Mouse (Mus musculus): ENCODE measurements around the gene Zfp960.
"Not testable (repeated sequence)": the region's sequence is repeated elsewhere in the genome, so short reads cannot be mapped to it uniquely, and the experiment has no call there.

Zfp960 gene

DNA sequence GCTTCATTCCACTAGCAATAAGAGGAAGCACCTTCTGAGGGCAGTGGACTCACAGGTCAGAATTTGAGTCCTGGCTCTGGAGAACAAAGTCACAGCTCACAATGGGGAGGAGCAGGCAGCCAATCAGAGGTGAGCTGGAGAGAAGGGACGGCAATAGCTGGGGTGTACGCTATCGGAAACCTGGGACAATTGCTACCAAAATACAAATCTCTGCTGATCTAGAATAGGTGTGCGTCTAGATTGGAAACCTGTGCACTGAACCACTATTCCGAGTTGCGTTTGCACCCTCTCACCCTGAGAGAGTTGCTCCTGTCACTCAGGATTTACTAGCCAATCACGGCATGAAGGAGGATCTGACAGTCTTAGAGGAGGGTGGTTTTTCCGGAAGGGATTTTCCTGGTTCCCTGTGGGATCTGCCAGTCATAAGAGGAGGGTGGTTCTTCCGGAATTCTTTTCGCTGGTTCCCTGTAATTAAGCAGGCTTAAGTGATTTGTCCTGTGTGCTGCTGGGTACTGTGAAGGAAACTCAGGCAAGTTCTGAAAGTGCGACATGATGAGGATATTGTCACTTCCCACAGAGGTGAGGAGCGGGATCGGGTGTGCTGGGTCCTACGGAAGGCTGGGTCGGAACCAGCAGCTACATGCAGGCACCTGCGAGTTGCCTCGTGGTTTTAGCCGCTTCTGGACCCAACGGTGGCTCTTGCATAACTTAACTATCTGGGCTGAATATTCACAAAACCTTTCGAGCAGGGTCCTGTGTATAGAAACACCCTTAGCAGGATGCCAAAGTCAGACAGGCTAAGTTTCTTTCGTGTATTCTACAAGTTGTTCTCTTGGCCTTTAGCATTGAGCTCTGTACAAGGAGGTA is at the start of gene Zfp960:
Zfp960 (plus strand) TSS at position 486 of the 867 bp plus-strand sequence.
- DNase-seq (ENCODE audit: low read depth, low spot score): peak; percentile 74

DNA sequence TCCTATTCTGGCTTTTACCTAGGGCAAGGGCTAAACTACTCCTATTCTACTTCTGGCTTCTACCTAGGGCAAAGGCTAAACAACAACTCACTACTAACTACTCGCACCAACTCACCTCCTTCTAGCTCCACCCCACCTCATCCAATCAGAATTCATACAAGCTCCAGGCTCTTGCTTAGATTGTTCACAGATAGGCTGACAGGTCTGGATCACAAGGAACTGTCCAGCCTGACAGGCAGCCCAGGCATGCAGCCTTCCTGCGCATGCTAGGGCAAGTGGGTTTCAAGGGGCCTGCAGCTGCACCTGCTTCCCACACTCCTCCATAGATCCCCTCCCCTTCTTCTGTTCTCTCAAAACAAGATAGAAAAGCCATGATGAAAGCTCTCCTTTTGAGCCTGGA is 45.8 kb upstream of the Zfp960 start:
- DNase-seq (ENCODE audit: low read depth, low spot score): not testable (repeated sequence)

DNA sequence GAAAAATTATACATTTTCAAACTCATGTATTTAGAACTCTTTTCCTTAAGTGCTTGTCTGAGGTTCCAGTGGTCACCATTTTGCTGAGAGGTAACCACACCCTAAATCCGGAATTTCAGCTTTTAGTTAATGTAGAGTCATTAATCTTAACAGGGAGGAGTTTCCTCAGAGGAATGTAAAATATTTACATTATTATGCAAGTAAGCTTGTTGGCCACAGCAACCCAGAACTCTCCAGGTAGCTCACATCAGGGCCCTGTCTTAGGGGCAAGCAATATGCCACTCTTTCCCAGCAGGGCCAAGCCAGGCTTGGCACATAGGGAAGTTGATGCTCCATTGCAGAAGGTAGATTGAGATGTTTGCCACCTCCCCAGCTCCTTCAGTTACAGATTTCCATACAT is 4.3 kb upstream of the Zfp960 start:
- not testable (repeated sequence) for DNase-seq (ENCODE audit: low read depth, low spot score)

DNA sequence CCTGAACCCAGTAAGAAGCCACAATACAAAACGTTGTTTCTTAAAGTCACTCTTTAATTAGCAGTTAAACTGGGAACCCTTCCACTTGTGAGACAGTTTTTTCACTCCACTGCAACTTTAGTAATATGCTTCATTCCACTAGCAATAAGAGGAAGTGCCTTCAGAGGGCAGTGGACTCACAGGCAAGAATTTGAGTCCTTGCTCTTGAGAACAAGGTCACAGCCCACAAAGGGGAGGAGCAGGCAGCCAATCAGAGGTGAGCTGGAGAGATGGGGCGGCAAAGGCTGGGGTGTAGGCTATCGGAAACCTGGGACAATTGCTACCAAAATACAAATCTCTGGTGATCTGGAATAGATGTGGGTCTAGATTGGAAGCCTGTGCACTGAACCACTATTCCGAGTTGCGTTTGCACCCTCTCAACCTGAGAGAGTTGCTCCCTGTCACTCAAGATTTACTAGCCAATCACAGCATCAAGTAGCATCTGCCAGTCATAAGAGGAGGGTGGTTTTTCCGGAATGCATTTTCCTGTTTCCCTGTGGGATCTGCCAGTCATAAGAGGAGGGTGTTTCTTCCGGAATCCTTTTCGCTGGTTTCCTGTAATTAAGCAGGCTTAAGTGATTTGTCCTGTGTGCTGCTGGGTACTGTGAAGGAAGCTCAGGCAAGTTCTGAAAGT is 57.1 kb downstream of the Zfp960 start, which contains the start of gene Zfp97:
Zfp97 (plus strand) TSS at position 586 of the 673 bp plus-strand sequence.
- DNase-seq (ENCODE audit: low read depth, low spot score): not testable (repeated sequence)
